Mouse (Mus musculus) midbrain, embryonic 16.5 days (tissue): ENCODE measurements around the gene Pgap3. TPM values are rescaled to one million over a fixed set of nuclear protein-coding genes. Genes with fewer than 3 reads are reported as not detected.
A peak's percentile ranks its signal among the peaks of the same experiment; 100 is the strongest.

Experiments
- ATAC-seq: fragments of 200-750 bp; cut with Nextera tagmentation; 2 replicates; pipeline ENCODE4 v1.8.0; 2017; ENCODE audit warnings: moderate TSS enrichment
- H3K27ac ChIP-seq: fragments of 300-500 bp; sonication (generic); 2 replicates; pipeline ENCODE4 v1.5.1; 2014; ENCODE audit warnings: mild to moderate bottlenecking, low read length, mixed read lengths
- H3K27me3 ChIP-seq: fragments of 300-500 bp; sonication (generic); 2 replicates; pipeline ENCODE4 v1.6.1; 2014; ENCODE audit warnings: low read depth, low read length, mixed read lengths; ENCODE audit not compliant: control insufficient read depth, insufficient read depth
- H3K36me3 ChIP-seq: fragments of 300-500 bp; sonication (generic); 2 replicates; pipeline ENCODE4 v1.6.1; 2014; ENCODE audit warnings: mild to moderate bottlenecking, low read length, moderate library complexity, mixed read lengths; ENCODE audit not compliant: control insufficient read depth, insufficient read depth
- H3K4me1 ChIP-seq: fragments of 300-500 bp; sonication (generic); 2 replicates; pipeline ENCODE4 v1.6.1; 2014; ENCODE audit warnings: mild to moderate bottlenecking, low read length, mixed read lengths; ENCODE audit not compliant: control insufficient read depth, insufficient read depth
- H3K4me2 ChIP-seq: fragments of 300-500 bp; sonication (generic); 2 replicates; pipeline ENCODE4 v1.6.1; 2014; ENCODE audit warnings: mild to moderate bottlenecking, low read length, mixed read lengths
- H3K4me3 ChIP-seq: fragments of 300-500 bp; sonication (generic); 2 replicates; pipeline ENCODE4 v1.5.1; 2014; ENCODE audit warnings: low read depth, mild to moderate bottlenecking, low read length, moderate library complexity, mixed read lengths
- H3K9ac ChIP-seq: fragments of 300-500 bp; sonication (generic); 2 replicates; pipeline ENCODE4 v1.6.1; 2014; ENCODE audit warnings: low read depth, low read length, mixed read lengths
- H3K9me3 ChIP-seq: fragments of 300-500 bp; sonication (generic); replicated peaks from 2 replicates; pipeline ENCODE4 v1.6.1; 2014; ENCODE audit warnings: mild to moderate bottlenecking, low read length, mixed read lengths; ENCODE audit not compliant: control insufficient read depth, poor library complexity, severe bottlenecking
- WGBS: fragments of 180-500 bp; shearing (Covaris S2); extraction: QIAGEN DNeasy Blood & Tissue Kit; methylation state at CpG from one replicate; pipeline ENCODE4 v1.1.7; 2014; 5-methylcytosine and 5-hydroxymethylcytosine counted together
- polyA plus RNA-seq: library from polyadenylated mRNA; unstranded; fragments of >200 nt; fragmentation: Nextera tagmentation; extraction: Ambion mirVana; gene quantifications from 2 replicates; pipeline ENCODE4 v1.2.1, GENCODE M21; 2015

The Pgap3 gene
- polyA plus RNA-seq, 1 experiment from 2014 or later: 7.4 TPM

GRCm38 (mm10) chr11:98370588-98370987 lies 29.7 kb downstream of the Pgap3 start:
- H3K9ac ChIP-seq: no peak overlapping the region
- no peak overlapping the region for H3K4me3 ChIP-seq
- H3K9me3 ChIP-seq: no peaks in the 10 kb centered on the region
- peaks cover 7% of the 10 kb centered on the region for H3K4me1 ChIP-seq
- no peak for ATAC-seq
- H3K27ac ChIP-seq: no peak overlapping the region
- H3K27me3 ChIP-seq: no peaks in the 10 kb centered on the region
- H3K36me3 ChIP-seq: peaks cover 4% of the 10 kb centered on the region; the same call in 1 of the 2 replicates
- 87% methylated on average over 2 of the region's 2 CpGs for WGBS
- H3K4me2 ChIP-seq: no peak overlapping the region

- 84% methylated on average over 6 of the region's 6 CpGs for WGBS
- H3K27ac ChIP-seq: no peak overlapping the region
Observed at GRCm38 (mm10) chr11:98369337-98369736, 31.0 kb downstream of the Pgap3 start.

GRCm38 (mm10) chr11:98367863-98368186 lies 32.5 kb downstream of the Pgap3 start:
- H3K27me3 ChIP-seq: no peaks in the 10 kb centered on the region
- no peaks in the 10 kb centered on the region for H3K9me3 ChIP-seq
- no peak overlapping the region for H3K9ac ChIP-seq
- no peaks in the 10 kb centered on the region for H3K36me3 ChIP-seq
- peaks cover 7% of the 10 kb centered on the region for H3K4me1 ChIP-seq
- no peak overlapping the region for H3K4me2 ChIP-seq
- 87% methylated on average over 7 of the region's 7 CpGs for WGBS
- no peak for ATAC-seq
- no peak overlapping the region for H3K27ac ChIP-seq
- no peak overlapping the region for H3K4me3 ChIP-seq

More at GRCm38 (mm10) chr11:98369337-98369736, 31.0 kb downstream of the Pgap3 start:
- no peak overlapping the region for H3K4me3 ChIP-seq
- no peak overlapping the region for H3K4me2 ChIP-seq
- H3K9ac ChIP-seq: no peak overlapping the region
- no peaks in the 10 kb centered on the region for H3K36me3 ChIP-seq
- peaks cover 7% of the 10 kb centered on the region for H3K4me1 ChIP-seq
- ATAC-seq: no peak
- no peaks in the 10 kb centered on the region for H3K9me3 ChIP-seq
- no peaks in the 10 kb centered on the region for H3K27me3 ChIP-seq

GRCm38 (mm10) chr11:98367171-98367862 lies 33.0 kb downstream of the Pgap3 start:
- no peak overlapping the region for H3K27ac ChIP-seq
- H3K9ac ChIP-seq: no peak overlapping the region
- no peak overlapping the region for H3K4me2 ChIP-seq
- WGBS: 86% methylated on average over 10 of the region's 10 CpGs
- H3K4me3 ChIP-seq: no peak overlapping the region
- H3K36me3 ChIP-seq: no peaks in the 10 kb centered on the region
- no peaks in the 10 kb centered on the region for H3K9me3 ChIP-seq
- H3K4me1 ChIP-seq: peaks cover 7% of the 10 kb centered on the region
- ATAC-seq: no peak
- no peaks in the 10 kb centered on the region for H3K27me3 ChIP-seq

GRCm38 (mm10) chr11:98366290-98366689 lies 34.0 kb downstream of the Pgap3 start:
- WGBS: 84% methylated on average over 10 of the region's 10 CpGs

GRCm38 (mm10) chr11:98364410-98364809 lies 35.9 kb downstream of the Pgap3 start:
- ATAC-seq: no peak
- WGBS: 95% methylated on average over 5 of the region's 5 CpGs

More at GRCm38 (mm10) chr11:98366290-98366689, 34.0 kb downstream of the Pgap3 start:
- no peak overlapping the region for H3K9ac ChIP-seq
- no peak overlapping the region for H3K4me3 ChIP-seq
- no peaks in the 10 kb centered on the region for H3K27me3 ChIP-seq
- ATAC-seq: no peak
- no peaks in the 10 kb centered on the region for H3K9me3 ChIP-seq
- no peak overlapping the region for H3K4me2 ChIP-seq
- no peak overlapping the region for H3K27ac ChIP-seq
- peaks cover 3% of the 10 kb centered on the region for H3K4me1 ChIP-seq
- no peaks in the 10 kb centered on the region for H3K36me3 ChIP-seq

GRCm38 (mm10) chr11:98363817-98364216 lies 36.5 kb downstream of the Pgap3 start:
- Histone ChIP-seq H3K4me1 (peaks cover 11% of the 10 kb centered on the region), H3K36me3 (no peaks in the 10 kb centered on the region), H3K4me2 (no peak overlapping the region), H3K9me3 (no peaks in the 10 kb centered on the region), H3K27ac (no peak overlapping the region), H3K4me3 (no peak overlapping the region), H3K9ac (no peak overlapping the region), H3K27me3 (no peaks in the 10 kb centered on the region)
- no peak for ATAC-seq
- WGBS: 87% methylated on average over 5 of the region's 5 CpGs

More at GRCm38 (mm10) chr11:98364410-98364809, 35.9 kb downstream of the Pgap3 start:
- no peak overlapping the region for H3K4me2 ChIP-seq
- no peaks in the 10 kb centered on the region for H3K27me3 ChIP-seq
- no peaks in the 10 kb centered on the region for H3K36me3 ChIP-seq
- no peaks in the 10 kb centered on the region for H3K9me3 ChIP-seq
- H3K9ac ChIP-seq: no peak overlapping the region
- H3K4me1 ChIP-seq: peaks cover 5% of the 10 kb centered on the region
- H3K4me3 ChIP-seq: no peak overlapping the region
- no peak overlapping the region for H3K27ac ChIP-seq

GRCm38 (mm10) chr11:98360866-98361521 lies 39.3 kb downstream of the Pgap3 start:
- WGBS: 37% methylated on average over 9 of the region's 9 CpGs
- H3K4me2 ChIP-seq: no peak overlapping the region
- no peak for ATAC-seq
- no peak overlapping the region for H3K4me3 ChIP-seq
- H3K27ac ChIP-seq: no peak overlapping the region
- H3K27me3 ChIP-seq: no peaks in the 10 kb centered on the region
- no peaks in the 10 kb centered on the region for H3K36me3 ChIP-seq
- H3K9ac ChIP-seq: peak overlapping the region; percentile 18; the same call in 1 of the 2 replicates
- no peaks in the 10 kb centered on the region for H3K9me3 ChIP-seq
- peaks cover 17% of the 10 kb centered on the region for H3K4me1 ChIP-seq
